Mouse (Mus musculus) liver, adult 2 months (tissue): ENCODE results near the gene Cdc37.

ENCODE experiments used
- CTCF ChIP-seq: fragments of 200-500 bp; IDR thresholded peaks from 2 replicates; pipeline ENCODE4 v1.5.1; 2011; ENCODE audit warnings: low read depth, low read length, control low read depth
- POLR2A ChIP-seq: fragments of 200-500 bp; IDR thresholded peaks from 2 replicates; pipeline ENCODE4 v1.6.1; 2011; ENCODE audit warnings: low read length, control low read depth; ENCODE audit not compliant: insufficient read depth; ENCODE audit errors: extremely low read depth

- TF ChIP-seq POLR2A (no peak), CTCF (no peak)
Measured at GRCm38 (mm10) chr9:21095958-21096357, 53.8 kb downstream of the Cdc37 start.
